Mouse (Mus musculus) small intestine, adult 2 months (tissue): ENCODE data around the gene Vmn1r158. TPM values are rescaled to one million over a fixed set of nuclear protein-coding genes. Genes with fewer than 3 reads are reported as not detected.
"Not testable (repeated sequence)": the region's sequence is repeated elsewhere in the genome, so short reads cannot be mapped to it uniquely, and the experiment has no call there.

Source experiments
- H3K27ac ChIP-seq: fragments of 200-500 bp; 2 replicates; pipeline ENCODE4 v1.5.1; 2012; ENCODE audit warnings: low read depth, low read length, control low read depth, inconsistent platforms; ENCODE audit not compliant: insufficient read depth
- H3K27me3 ChIP-seq: fragments of 200-500 bp; 2 replicates; pipeline ENCODE4 v1.6.1; 2012; ENCODE audit warnings: mild to moderate bottlenecking, moderate library complexity, low read length, inconsistent platforms; ENCODE audit not compliant: control insufficient read depth, insufficient read depth
- H3K36me3 ChIP-seq: fragments of 200-500 bp; 2 replicates; pipeline ENCODE4 v1.6.1; 2012; ENCODE audit warnings: mild to moderate bottlenecking, low read length, control low read depth, inconsistent platforms; ENCODE audit not compliant: control insufficient read depth, insufficient read depth
- H3K4me1 ChIP-seq: fragments of 200-500 bp; 2 replicates; pipeline ENCODE4 v1.6.1; 2012; ENCODE audit warnings: low read length, inconsistent platforms, mixed read lengths; ENCODE audit not compliant: control insufficient read depth, insufficient read depth, insufficient read length
- H3K4me3 ChIP-seq: fragments of 200-500 bp; 2 replicates; pipeline ENCODE4 v1.5.1; 2012; ENCODE audit warnings: low read depth, mild to moderate bottlenecking, control low read depth, inconsistent platforms, low read length, moderate library complexity
- WGBS: fragments of 180-500 bp; shearing (Covaris S2); methylation state at CpG from one replicate; pipeline ENCODE4 v1.1.7; 2018; 5-methylcytosine and 5-hydroxymethylcytosine counted together
- polyA plus RNA-seq: library from polyadenylated mRNA; depleted of rRNA; stranded (reverse); fragments of >200 nt; gene quantifications from 2 replicates; pipeline ENCODE4 v1.2.3, GENCODE M21; 2012; rRNA removed

Vmn1r158 gene
- polyA plus RNA-seq, result not detected in 2 replicates

DNA sequence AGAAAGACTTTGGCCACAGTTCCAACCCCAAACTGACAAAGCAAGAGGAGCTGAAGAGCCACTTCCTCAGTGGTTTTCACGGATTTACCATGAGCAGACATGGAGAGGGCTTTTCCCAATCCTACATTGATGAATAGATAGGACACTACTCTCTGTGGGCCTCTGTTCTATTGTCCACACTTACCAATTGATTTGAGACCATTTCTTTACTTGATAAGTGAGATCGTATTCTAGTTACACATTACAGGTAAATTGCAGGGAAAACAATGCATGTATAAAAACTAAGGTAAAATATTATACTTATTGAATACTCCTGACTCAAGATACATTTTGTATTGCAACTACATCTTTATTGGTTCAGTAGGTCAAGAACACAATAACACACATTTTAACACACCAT is at the start of gene Vmn1r158:
Vmn1r158 (minus strand) TSS at position 101 of the 400 bp plus-strand sequence.
- not testable (repeated sequence) for H3K4me1 ChIP-seq
- 53% methylated on average over 2 of the region's 2 CpGs for WGBS

DNA sequence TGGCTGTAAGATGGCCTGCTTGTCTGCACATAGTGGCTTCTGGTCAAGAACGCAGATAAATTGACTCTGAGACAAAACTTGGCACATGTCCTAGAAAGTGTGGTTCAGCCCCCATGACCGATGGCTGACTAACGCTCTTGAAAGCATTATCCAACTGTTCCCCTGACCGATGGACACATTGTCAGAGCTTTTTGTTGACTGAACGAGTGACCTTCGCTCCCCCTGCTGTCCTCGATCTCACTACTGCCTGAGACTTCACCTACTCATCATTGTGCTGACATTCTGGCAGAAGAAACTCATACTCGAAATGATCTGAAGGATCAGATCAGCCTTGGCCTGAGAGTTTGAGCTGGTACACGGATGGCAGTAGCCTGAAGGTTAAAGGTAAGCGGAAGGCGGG is 14.6 kb downstream of the Vmn1r158 start:
- not testable (repeated sequence) for H3K4me3 ChIP-seq, H3K27me3 ChIP-seq, H3K4me1 ChIP-seq, H3K27ac ChIP-seq, H3K36me3 ChIP-seq
- 82% methylated on average over 7 of the region's 11 CpGs for WGBS

More for the DNA sequence above, at the start of gene Vmn1r158:
- not testable (repeated sequence) for H3K4me3 ChIP-seq, H3K36me3 ChIP-seq, H3K27me3 ChIP-seq, H3K27ac ChIP-seq

DNA sequence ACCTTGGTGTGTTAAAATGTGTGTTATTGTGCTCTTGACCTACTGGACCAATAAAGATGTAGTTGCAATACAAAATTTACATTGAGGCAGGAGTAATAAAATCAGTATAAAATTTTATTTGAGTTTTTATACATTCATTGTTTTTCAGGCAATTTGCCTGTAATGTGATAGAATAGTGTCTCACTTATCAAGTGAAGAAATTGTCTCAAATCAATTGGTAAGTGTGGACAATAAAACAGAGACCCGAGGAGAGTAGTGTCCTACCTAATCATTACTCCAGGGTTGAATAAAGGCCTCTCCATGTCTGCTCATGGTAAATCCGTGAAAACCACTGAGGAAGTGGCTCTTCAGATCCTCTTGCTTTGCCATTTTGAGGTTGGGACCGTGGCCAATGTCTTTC is 29.2 kb downstream of the Vmn1r158 start, which contains the start of gene Vmn1r157:
Vmn1r157 (plus strand) TSS at position 301 of the 400 bp plus-strand sequence.
- not testable (repeated sequence) for H3K27ac ChIP-seq, H3K36me3 ChIP-seq
- WGBS, result 27% methylated on average over 2 of the region's 3 CpGs

More for the DNA sequence above, 29.2 kb downstream of the Vmn1r158 start, which contains the start of gene Vmn1r157:
- H3K4me1 ChIP-seq, H3K27me3 ChIP-seq, H3K4me3 ChIP-seq: not testable (repeated sequence)

Other genes starting within 250 kb of the Vmn1r158 start
- gene Gm4201, start 225.4 kb downstream of the Vmn1r158 start, polyA plus RNA-seq, result not detected in 2 replicates
- not detected in 2 replicates for gene Gm4565, start 202.7 kb downstream of the Vmn1r158 start, polyA plus RNA-seq
- gene Vmn1r155, start 132.8 kb downstream of the Vmn1r158 start, polyA plus RNA-seq, result not detected in 2 replicates
- not detected in 2 replicates for gene Gm8693, start 98.5 kb downstream of the Vmn1r158 start, polyA plus RNA-seq
- not detected in 2 replicates for gene Gm4567, start 71.1 kb downstream of the Vmn1r158 start, polyA plus RNA-seq
- not detected in 2 replicates for gene Vmn1r157, start 29.1 kb downstream of the Vmn1r158 start, polyA plus RNA-seq
- not detected in 2 replicates for gene Vmn1r159, start 52.8 kb upstream of the Vmn1r158 start, polyA plus RNA-seq
- gene Vmn1r160, start 80.4 kb upstream of the Vmn1r158 start, polyA plus RNA-seq, result not detected in 2 replicates
- gene Gm4214, start 193.9 kb upstream of the Vmn1r158 start, polyA plus RNA-seq, result not detected in 2 replicates
- not detected in 2 replicates for gene Gm4216, start 229.1 kb upstream of the Vmn1r158 start, polyA plus RNA-seq